Mouse (Mus musculus) lung, embryonic 14.5 days (tissue): Measurements from ENCODE around the gene Vmn1r188. TPM values are rescaled to one million over a fixed set of nuclear protein-coding genes. Genes with fewer than 3 reads are reported as not detected.
"Not testable (repeated sequence)": the region's sequence is repeated elsewhere in the genome, so short reads cannot be mapped to it uniquely, and the experiment has no call there.

ENCODE experiments used
- ATAC-seq: fragments of 200-750 bp; cut with Nextera tagmentation; 2 replicates; pipeline ENCODE4 v1.8.0; 2017; ENCODE audit warnings: mild to moderate bottlenecking, moderate TSS enrichment, moderate library complexity; ENCODE audit not compliant: insufficient read depth
- DNase-seq: peaks from one replicate; pipeline ENCODE4 v3.0.0-alpha.2; 2015
- H3K27ac ChIP-seq: fragments of 300-500 bp; sonication (generic); 2 replicates; pipeline ENCODE4 v1.5.1; 2014; ENCODE audit warnings: low read depth, mild to moderate bottlenecking, moderate library complexity
- H3K27me3 ChIP-seq: fragments of 300-500 bp; sonication (generic); 2 replicates; pipeline ENCODE4 v1.6.1; 2014; ENCODE audit warnings: low read length, control low read depth; ENCODE audit not compliant: insufficient read depth
- H3K36me3 ChIP-seq: fragments of 300-500 bp; sonication (generic); 2 replicates; pipeline ENCODE4 v1.6.1; 2014; ENCODE audit warnings: control low read depth; ENCODE audit not compliant: insufficient read depth
- H3K4me1 ChIP-seq: fragments of 300-500 bp; sonication (generic); 2 replicates; pipeline ENCODE4 v1.6.1; 2014; ENCODE audit warnings: antibody characterized with exemption, control low read depth; ENCODE audit not compliant: insufficient read depth
- H3K4me2 ChIP-seq: fragments of 300-500 bp; sonication (generic); 2 replicates; pipeline ENCODE4 v1.6.1; 2014; ENCODE audit warnings: mild to moderate bottlenecking
- H3K4me3 ChIP-seq: fragments of 300-500 bp; sonication (generic); 2 replicates; pipeline ENCODE4 v1.5.1; 2014; ENCODE audit warnings: low read depth, low read length
- H3K9ac ChIP-seq: fragments of 300-500 bp; sonication (generic); 2 replicates; pipeline ENCODE4 v1.6.1; 2014
- H3K9me3 ChIP-seq: fragments of 300-500 bp; sonication (generic); 2 replicates; pipeline ENCODE4 v1.6.1; 2016; ENCODE audit warnings: low read depth, low read length, control low read depth
- CTCF ChIP-seq: IDR thresholded peaks from 2 replicates; pipeline ENCODE4 v1.5.1; 2016; ENCODE audit warnings: antibody characterized with exemption, low read depth
- WGBS: fragments of 180-500 bp; shearing (Covaris S2); extraction: QIAGEN DNeasy Blood & Tissue Kit; methylation state at CpG from one replicate; pipeline ENCODE4 v1.1.7; 2014; 5-methylcytosine and 5-hydroxymethylcytosine counted together
- polyA plus RNA-seq: library from polyadenylated mRNA; unstranded; fragments of >200 nt; fragmentation: Nextera tagmentation; extraction: Ambion mirVana; gene quantifications from 2 replicates; pipeline ENCODE4 v1.2.1, GENCODE M21; 2014

Vmn1r188 gene
- not detected in 2 replicates for polyA plus RNA-seq

- not testable (repeated sequence) for H3K4me3 ChIP-seq, H3K27me3 ChIP-seq, H3K36me3 ChIP-seq, H3K27ac ChIP-seq, ATAC-seq, H3K4me1 ChIP-seq, DNase-seq, H3K9ac ChIP-seq, H3K4me2 ChIP-seq, H3K9me3 ChIP-seq
- 84% methylated on average over 1 of the region's 1 CpGs for WGBS
Observed at GRCm38 (mm10) chr13:22084140-22084539, at the start of gene Vmn1r188. Vmn1r188 (plus strand) TSS chr13:22084440.

- no peak for TF ChIP-seq CTCF
- Histone ChIP-seq H3K4me3 (peak overlapping the region; percentile 47), H3K9me3 (no peaks in the 10 kb centered on the region), H3K36me3 (no peaks in the 10 kb centered on the region), H3K4me2 (peak overlapping the region; percentile 82), H3K27ac (peak overlapping the region; percentile 97), H3K9ac (peak overlapping the region; percentile 79), H3K27me3 (no peaks in the 10 kb centered on the region), H3K4me1 (0 out of 2 replicates have a peak, but pooled peaks cover 2% of the 10 kb centered on the region)
- peak; percentile 69 for DNase-seq
- WGBS, result 0% methylated on average over 12 of the region's 14 CpGs
- peak; percentile 4 for ATAC-seq
Observed at GRCm38 (mm10) chr13:22034443-22035266, 49.6 kb upstream of the Vmn1r188 start.

DNA sequence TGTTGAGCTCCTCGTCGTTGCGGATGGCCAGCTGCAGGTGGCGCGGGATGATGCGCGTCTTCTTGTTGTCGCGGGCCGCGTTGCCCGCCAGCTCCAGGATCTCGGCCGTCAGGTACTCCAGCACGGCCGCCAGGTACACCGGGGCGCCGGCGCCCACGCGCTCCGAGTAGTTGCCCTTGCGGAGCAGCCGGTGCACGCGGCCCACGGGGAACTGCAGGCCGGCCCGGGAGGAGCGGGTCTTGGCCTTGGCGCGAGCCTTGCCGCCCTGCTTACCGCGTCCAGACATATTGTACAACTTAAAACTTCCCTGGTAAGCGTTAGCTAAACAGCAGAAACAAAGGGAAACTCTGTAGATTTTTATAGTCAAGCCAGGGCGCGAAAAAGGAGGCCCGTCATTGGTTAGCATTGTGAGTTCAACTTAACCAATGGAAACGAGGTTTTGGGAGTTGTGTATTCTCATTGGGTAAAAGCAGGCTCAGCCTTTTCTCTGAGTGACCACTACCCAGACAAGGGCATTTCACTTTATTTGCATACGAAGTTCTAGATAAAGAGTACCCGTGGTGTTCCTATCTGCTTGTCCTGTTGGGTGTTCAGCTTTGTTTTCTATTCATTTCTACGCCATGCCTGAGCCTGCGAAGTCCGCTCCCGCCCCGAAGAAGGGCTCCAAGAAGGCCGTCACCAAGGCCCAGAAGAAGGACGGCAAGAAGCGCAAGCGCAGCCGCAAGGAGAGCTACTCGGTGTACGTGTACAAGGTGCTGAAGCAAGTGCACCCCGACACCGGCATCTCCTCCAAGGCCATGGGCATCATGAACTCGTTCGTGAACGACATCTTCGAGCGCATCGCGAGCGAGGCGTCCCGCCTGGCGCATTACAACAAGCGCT is 48.7 kb upstream of the Vmn1r188 start, which contains the start of the genes Hist1h2ah and Hist1h2bk:
Gene Hist1h2ah (minus strand): TSS at position 302 of the 882 bp plus-strand sequence.
Gene Hist1h2bk (plus strand): TSS at position 604 of the 882 bp plus-strand sequence.
- ATAC-seq, result peak; percentile 98
- under 1% methylated on average over 24 of the region's 69 CpGs for WGBS

DNA sequence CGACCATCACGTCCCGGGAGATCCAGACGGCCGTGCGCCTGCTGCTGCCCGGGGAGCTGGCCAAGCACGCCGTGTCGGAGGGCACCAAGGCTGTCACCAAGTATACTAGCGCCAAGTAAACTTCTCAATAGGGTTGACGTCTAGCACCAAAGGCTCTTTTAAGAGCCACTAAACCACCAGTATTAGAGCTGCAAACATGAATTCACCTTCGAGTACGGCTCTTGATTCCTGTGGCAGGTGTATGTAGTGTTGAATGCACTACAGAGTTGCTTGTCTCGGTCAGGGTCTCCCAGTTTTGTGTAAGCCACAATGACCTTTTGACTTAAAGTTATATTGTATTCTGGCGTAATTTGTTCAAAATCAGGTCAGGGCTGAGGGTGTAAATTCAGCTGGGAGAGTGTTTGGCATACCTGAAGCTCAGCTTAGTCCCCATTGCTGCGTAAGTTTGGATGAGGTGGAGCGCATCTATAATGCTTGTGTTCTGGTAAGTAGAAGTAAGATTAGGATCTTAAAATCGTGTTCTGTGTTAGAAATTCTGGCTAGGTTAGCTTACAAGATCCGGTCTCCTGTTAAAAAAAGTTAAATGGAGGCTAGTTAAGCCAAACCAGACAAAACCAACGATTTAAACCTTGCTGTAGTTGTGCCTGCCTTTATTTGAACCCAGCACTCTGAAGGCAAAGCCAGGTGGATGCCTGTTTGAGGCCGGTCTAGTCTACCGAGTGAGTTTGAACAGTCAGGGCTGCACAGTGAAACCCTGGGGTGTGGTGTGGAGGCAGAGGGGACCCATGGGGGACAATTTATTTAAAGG is 47.9 kb upstream of the Vmn1r188 start:
- Histone ChIP-seq H3K27ac (peak overlapping the region; percentile 92), H3K9me3 (no peaks in the 10 kb centered on the region), H3K36me3 (no peaks in the 10 kb centered on the region), H3K27me3 (no peaks in the 10 kb centered on the region), H3K4me2 (peak overlapping the region; percentile 77), H3K9ac (peak overlapping the region; percentile 57), H3K4me1 (peaks cover 6% of the 10 kb centered on the region; the same call in 1 of the 2 replicates), H3K4me3 (peak overlapping the region; percentile 47)
- peak; percentile 0; the same call in 1 of the 2 replicates for ATAC-seq
- TF ChIP-seq CTCF, result no peak
- WGBS, result 1% methylated on average over 20 of the region's 23 CpGs
- DNase-seq, result peak; percentile 70

More for the DNA sequence above, 48.7 kb upstream of the Vmn1r188 start, which contains the start of the genes Hist1h2ah and Hist1h2bk:
- not testable (repeated sequence) for H3K9me3 ChIP-seq, H3K36me3 ChIP-seq, H3K27me3 ChIP-seq, H3K4me1 ChIP-seq
- peak; percentile 98 for DNase-seq
- Histone ChIP-seq H3K4me3 (peak within 1 kb of the TSS; percentile 47), H3K27ac (peak within 1 kb of the TSS; percentile 97), H3K4me2 (peak within 1 kb of the TSS; percentile 82), H3K9ac (peak within 1 kb of the TSS; percentile 79)

GRCm38 (mm10) chr13:22036986-22037385 is 47.3 kb upstream of the Vmn1r188 start:
- H3K27me3 ChIP-seq, result no peaks in the 10 kb centered on the region
- WGBS, result 37% methylated on average over 3 of the region's 3 CpGs
- H3K36me3 ChIP-seq, result no peaks in the 10 kb centered on the region
- TF ChIP-seq CTCF, result no peak
- no peaks in the 10 kb centered on the region for H3K9me3 ChIP-seq
- no peak for DNase-seq
- peak overlapping the region; percentile 77 for H3K4me2 ChIP-seq
- peak overlapping the region; percentile 47 for H3K4me3 ChIP-seq
- peak overlapping the region; percentile 57 for H3K9ac ChIP-seq
- H3K27ac ChIP-seq, result peak overlapping the region; percentile 92
- ATAC-seq, result no peak
- peaks cover 6% of the 10 kb centered on the region; the same call in 1 of the 2 replicates for H3K4me1 ChIP-seq

- no peaks in the 10 kb centered on the region for H3K36me3 ChIP-seq
- no peaks in the 10 kb centered on the region for H3K27me3 ChIP-seq
- peak overlapping the region; percentile 77; the same call in 1 of the 2 replicates for H3K4me2 ChIP-seq
- no peak overlapping the region for H3K4me3 ChIP-seq
- peaks cover 6% of the 10 kb centered on the region; the same call in 1 of the 2 replicates for H3K4me1 ChIP-seq
- DNase-seq (no peak), ATAC-seq (no peak)
- no peak overlapping the region for H3K9ac ChIP-seq
- no peak for TF ChIP-seq CTCF
- 50% methylated on average over 2 of the region's 2 CpGs for WGBS
- no peaks in the 10 kb centered on the region for H3K9me3 ChIP-seq
- peak overlapping the region; percentile 69 for H3K27ac ChIP-seq
Observed at GRCm38 (mm10) chr13:22037415-22037814, 46.8 kb upstream of the Vmn1r188 start.
